Mouse (Mus musculus) cerebellum, postnatal 4 days (tissue): ENCODE results near the gene Plk3.

ENCODE experiments used
- DNase-seq, 2 experiments: peaks; one replicate each; pipeline ENCODE4 v3.0.0; 2022; ENCODE audit warnings: low spot score in 2 of 2, mixed read lengths in 1 of 2

Plk3 gene

GRCm38 (mm10) chr4:117138295-117139216, 4.8 kb upstream of the Plk3 start:
- DNase-seq = no peak

- no peak for DNase-seq
These were observed 2.3 kb upstream of the Plk3 start for GRCm38 (mm10) chr4:117136034-117136433.

- no peak for DNase-seq
These were observed 835 bp upstream of the Plk3 start for GRCm38 (mm10) chr4:117134601-117134995.

- DNase-seq = no peak
These were observed 382 bp downstream of the Plk3 start for GRCm38 (mm10) chr4:117133366-117133796.

GRCm38 (mm10) chr4:117132794-117133143, 994 bp downstream of the Plk3 start:
- no peak for DNase-seq

GRCm38 (mm10) chr4:117131890-117132793, 1.6 kb downstream of the Plk3 start:
- DNase-seq = peak in 1 of 2 experiments; percentile 52

- no peak for DNase-seq
These were observed 2.6 kb downstream of the Plk3 start for GRCm38 (mm10) chr4:117131198-117131597.

GRCm38 (mm10) chr4:117130790-117131189, 3.0 kb downstream of the Plk3 start:
- no peak for DNase-seq

GRCm38 (mm10) chr4:117127991-117128686, 5.6 kb downstream of the Plk3 start:
- no peak for DNase-seq

GRCm38 (mm10) chr4:117126675-117127290, 7.0 kb downstream of the Plk3 start, which contains the start of gene Tctex1d4:
Gene Tctex1d4, plus strand, starts transcription at chr4:117126794.
- no peak for DNase-seq

GRCm38 (mm10) chr4:117125910-117126674, 7.7 kb downstream of the Plk3 start:
- DNase-seq = no peak

- peak in 1 of 2 experiments; percentile 83 for DNase-seq
These were observed 8.3 kb downstream of the Plk3 start, which contains the start of gene Btbd19 for GRCm38 (mm10) chr4:117125348-117125909. Gene Btbd19, minus strand, starts transcription at chr4:117125725.

GRCm38 (mm10) chr4:117124518-117125347, 9.0 kb downstream of the Plk3 start:
- no peak for DNase-seq

GRCm38 (mm10) chr4:117124218-117124517, 9.6 kb downstream of the Plk3 start:
- DNase-seq = no peak

- no peak for DNase-seq
These were observed 10.1 kb downstream of the Plk3 start for GRCm38 (mm10) chr4:117123546-117124217.

GRCm38 (mm10) chr4:117122209-117122608, 11.6 kb downstream of the Plk3 start:
- no peak for DNase-seq

- peak; percentile 69 to 88 for DNase-seq
These were observed 13.0 kb downstream of the Plk3 start for GRCm38 (mm10) chr4:117120445-117121414.

GRCm38 (mm10) chr4:117120052-117120444, 13.7 kb downstream of the Plk3 start:
- no peak for DNase-seq
